Mouse (Mus musculus) CH12.LX (cell line): ENCODE data around the gene Naa25.

Experiments used
- CTCF ChIP-seq, 2 experiments: IDR thresholded peaks in 1 of 2; conservative IDR thresholded peaks in 1 of 2; 2 replicates each; pipeline ENCODE4 v1.5.1; 2011 to 2012; ENCODE audit warnings: low read depth in 2 of 2, low read length in 2 of 2, improper control_type of control experiment in 1 of 2, inconsistent platforms in 1 of 2, mild to moderate bottlenecking in 1 of 2, moderate library complexity in 1 of 2
- ELF1 ChIP-seq: IDR thresholded peaks from 2 replicates; pipeline ENCODE4 v1.6.1; 2014; ENCODE audit warnings: low read depth, mild to moderate bottlenecking, inconsistent platforms, low read length, improper control_type of control experiment
- EP300 ChIP-seq: IDR thresholded peaks from 2 replicates; pipeline ENCODE4 v1.6.1; 2011; ENCODE audit warnings: low read length, improper control_type of control experiment
- MAX ChIP-seq: IDR thresholded peaks from 2 replicates; pipeline ENCODE4 v1.6.1; 2011; ENCODE audit warnings: low read length, improper control_type of control experiment
- MAZ ChIP-seq: IDR thresholded peaks from 2 replicates; pipeline ENCODE4 v1.6.1; 2012; ENCODE audit warnings: low read depth, mild to moderate bottlenecking, inconsistent platforms, low read length, improper control_type of control experiment, moderate library complexity
- TCF12 ChIP-seq: IDR thresholded peaks from 2 replicates; pipeline ENCODE4 v1.6.1; 2014; ENCODE audit warnings: low read depth, mild to moderate bottlenecking, inconsistent platforms, low read length, improper control_type of control experiment

- TF ChIP-seq MAZ: no peak
- no peak for TF ChIP-seq EP300
- peak in 1 of 2 experiments; percentile 54; a peak in 2 of 4 replicates for TF ChIP-seq CTCF (conservative IDR thresholded peaks at IDR 0.05 in 1 of 2, IDR thresholded peaks at IDR 0.05 in 1 of 2; ENCODE audit: low read depth in 2 of 2, low read length in 2 of 2)
- TF ChIP-seq ELF1: no peak
- TF ChIP-seq MAX: no peak
- no peak for TF ChIP-seq TCF12
These were observed 50.7 kb downstream of the Naa25 start for GRCm38 (mm10) chr5:121448450-121448849.
